Mouse (Mus musculus): ENCODE data around the gene Nmur1. TPM values are rescaled to one million over a fixed set of nuclear protein-coding genes. Genes with fewer than 3 reads are reported as not detected.

Nmur1 gene
- polyA plus RNA-seq, 1 experiment = 0.11 TPM

DNA sequence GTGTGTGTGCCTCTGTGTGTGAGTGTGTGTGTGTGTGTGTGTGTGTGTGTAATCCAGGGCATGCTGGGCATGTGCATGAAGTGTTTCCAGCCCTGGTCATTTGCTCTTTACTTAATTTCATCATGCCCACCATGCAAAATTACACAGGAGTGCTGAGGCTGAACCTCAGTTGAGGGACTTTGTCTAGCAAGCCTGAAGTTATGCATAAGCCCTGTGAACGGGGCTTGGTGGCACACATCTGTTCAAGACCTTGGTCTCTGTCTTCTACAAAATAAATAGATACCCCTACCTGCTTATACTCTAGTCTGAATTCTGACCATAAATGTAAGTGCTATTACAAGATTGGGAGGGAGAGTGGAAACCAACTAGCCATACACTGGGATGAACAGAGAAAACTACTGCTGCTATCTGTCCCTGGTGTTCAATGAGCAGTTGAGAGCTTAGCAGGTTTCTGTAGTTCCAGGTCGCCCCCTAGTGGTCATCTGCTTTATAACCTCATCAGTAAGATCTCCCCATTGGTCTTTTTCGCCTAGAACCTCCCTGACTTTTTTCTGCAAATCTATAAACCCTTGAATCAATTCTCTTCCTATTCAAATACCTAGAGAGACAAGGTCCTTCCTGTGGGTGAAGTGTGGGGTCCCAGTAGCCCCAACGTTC is 86.7 kb downstream of the Nmur1 start:
- Histone ChIP-seq H3K27me3 (ENCODE audit: control insufficient read depth, insufficient read depth, low read length) (0 out of 2 replicates have a peak, but pooled peaks cover 1% of the 10 kb centered on the region), H3K4me1 (ENCODE audit: control insufficient read depth, insufficient read depth, insufficient read length) (no peaks in the 10 kb centered on the region), H3K4me3 (ENCODE audit: extremely low read depth, insufficient read depth, insufficient read length) (no peak overlapping the region), H3K27ac (ENCODE audit: insufficient read depth, low read length) (no peak overlapping the region), H3K36me3 (ENCODE audit: control insufficient read depth, insufficient read depth, low read length) (no peaks in the 10 kb centered on the region)
- peak; percentile 69 to 75 for DNase-seq (ENCODE audit: low read depth in 1 of 2, low spot score in 2 of 2)
- TF ChIP-seq CTCF (IDR thresholded peaks at IDR 0.05; ENCODE audit: extremely low read depth, insufficient read depth, insufficient read length, insufficient replicate concordance) (peak; percentile 70; the same call in 1 of the 2 replicates), POLR2A (IDR thresholded peaks at IDR 0.05; ENCODE audit: low read depth, low read length) (no peak)
- 29% methylated on average over 4 of the region's 4 CpGs for WGBS

DNA sequence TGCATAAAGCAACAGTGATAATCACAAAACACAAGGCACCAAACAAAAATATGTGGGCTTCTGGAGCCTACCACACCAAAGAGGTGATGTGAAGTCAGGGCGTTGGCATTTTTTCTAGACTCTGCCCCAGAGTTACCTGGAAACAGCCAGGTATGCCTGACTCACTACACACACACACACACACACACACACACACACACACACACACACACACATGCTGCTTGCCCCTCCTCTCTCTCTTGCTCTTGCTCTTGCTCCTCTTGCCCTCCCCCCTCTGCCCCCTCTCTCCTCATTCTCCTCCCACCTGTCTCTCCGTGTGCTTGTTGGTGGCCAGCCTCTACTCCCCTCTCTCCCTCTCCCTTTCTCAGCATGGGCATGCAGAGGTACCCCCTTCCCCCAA is 89.7 kb downstream of the Nmur1 start:
- no peak for DNase-seq (ENCODE audit: low read depth in 1 of 2, low spot score in 2 of 2)

More for the DNA sequence above, 89.7 kb downstream of the Nmur1 start:
- Histone ChIP-seq H3K27ac (ENCODE audit: insufficient read depth, low read length) (no peak overlapping the region), H3K27me3 (ENCODE audit: control insufficient read depth, insufficient read depth, low read length) (0 out of 2 replicates have a peak, but pooled peaks cover 1% of the 10 kb centered on the region), H3K36me3 (ENCODE audit: control insufficient read depth, insufficient read depth, low read length) (no peaks in the 10 kb centered on the region), H3K4me3 (ENCODE audit: extremely low read depth, insufficient read depth, insufficient read length) (no peak overlapping the region), H3K4me1 (ENCODE audit: control insufficient read depth, insufficient read depth, insufficient read length) (no peaks in the 10 kb centered on the region)
- no peak for TF ChIP-seq POLR2A (IDR thresholded peaks at IDR 0.05; ENCODE audit: low read depth, low read length)
- no peak for TF ChIP-seq CTCF (IDR thresholded peaks at IDR 0.05; ENCODE audit: extremely low read depth, insufficient read depth, insufficient read length, insufficient replicate concordance)
- WGBS = 59% methylated on average over 2 of the region's 2 CpGs

Other genes with a start within 250 kb of the Nmur1 start
- gene B3gnt7, start 123.4 kb downstream of the Nmur1 start, polyA plus RNA-seq (2012; rRNA removed) = 2.3 and 3.3 TPM in 2 replicates
- gene Ncl, start 66.8 kb downstream of the Nmur1 start, polyA plus RNA-seq (2012; rRNA removed) = 8.5 and 9.1 TPM in 2 replicates
- not detected in 2 replicates for gene Tex44, start 101 bp upstream of the Nmur1 start, polyA plus RNA-seq (2012; rRNA removed)
- gene Ptma, start 100.5 kb upstream of the Nmur1 start, polyA plus RNA-seq (2012; rRNA removed) = 915 and 918 TPM in 2 replicates
- gene Pde6d, start 156.4 kb upstream of the Nmur1 start, polyA plus RNA-seq (2012; rRNA removed) = 11.3 and 11.7 TPM in 2 replicates
- gene Cops7b, start 156.7 kb upstream of the Nmur1 start, polyA plus RNA-seq (2012; rRNA removed) = 20.0 and 24.2 TPM in 2 replicates
- not detected in 2 replicates for gene Nppc, start 244.3 kb upstream of the Nmur1 start, polyA plus RNA-seq (2012; rRNA removed)

All from spleen, adult 2 months (tissue).